Mouse (Mus musculus): Measurements from ENCODE around the gene Spc24.

GRCm38 (mm10) chr9:21797921-21798344, 37.8 kb upstream of the Spc24 start:
- TF ChIP-seq CTCF (IDR thresholded peaks at IDR 0.05; ENCODE audit: low read depth, low read length) (no peak), TAL1 (conservative IDR thresholded peaks at IDR 0.05; ENCODE audit: low read depth, low read length) (no peak), POLR2AphosphoS5 (IDR thresholded peaks at IDR 0.05; ENCODE audit: insufficient replicate concordance, low read depth, low read length) (no peak), GATA1 (IDR thresholded peaks at IDR 0.05; ENCODE audit: borderline replicate concordance, low read length) (no peak)
